Mouse (Mus musculus): ENCODE results near the gene Lemd1. TPM values are rescaled to one million over a fixed set of nuclear protein-coding genes. Genes with fewer than 3 reads are reported as not detected.
"Not testable (repeated sequence)": the region's sequence is repeated elsewhere in the genome, so short reads cannot be mapped to it uniquely, and the experiment has no call there.

Lemd1 gene
- polyA plus RNA-seq, 1 experiment from 2014 or later: 14.3 TPM

- H3K27me3 ChIP-seq: no peaks in the 10 kb centered on the region
- H3K27ac ChIP-seq: no peak overlapping the region
- 30% methylated on average over 15 of the region's 15 CpGs for WGBS
- no peak overlapping the region for H3K9ac ChIP-seq
- no peak for ATAC-seq
- no peaks in the 10 kb centered on the region for H3K36me3 ChIP-seq (ENCODE audit: poor library complexity, severe bottlenecking)
- H3K4me2 ChIP-seq: no peak overlapping the region
- no peak overlapping the region for H3K4me3 ChIP-seq
- H3K9me3 ChIP-seq (replicated peaks): no peaks in the 10 kb centered on the region
- H3K4me1 ChIP-seq: peaks cover 8% of the 10 kb centered on the region
Observed at GRCm38 (mm10) chr1:132153086-132153690, 38.0 kb upstream of the Lemd1 start.

- no peak for ATAC-seq
- Histone ChIP-seq H3K27me3 (0 out of 2 replicates have a peak, but pooled peaks cover under 1% of the 10 kb centered on the region), H3K4me3 (no peak overlapping the region), H3K9ac (no peak overlapping the region), H3K9me3 (replicated peaks) (no peaks in the 10 kb centered on the region), H3K36me3 (ENCODE audit: poor library complexity, severe bottlenecking) (no peaks in the 10 kb centered on the region), H3K4me2 (no peak overlapping the region), H3K27ac (no peak overlapping the region), H3K4me1 (peaks cover 13% of the 10 kb centered on the region)
- 13% methylated on average over 8 of the region's 8 CpGs for WGBS
Observed at GRCm38 (mm10) chr1:132153691-132154090, 37.5 kb upstream of the Lemd1 start.

GRCm38 (mm10) chr1:132155737-132156136 lies 35.5 kb upstream of the Lemd1 start:
- H3K36me3 ChIP-seq (ENCODE audit: poor library complexity, severe bottlenecking): no peaks in the 10 kb centered on the region
- peaks cover 33% of the 10 kb centered on the region for H3K4me1 ChIP-seq
- no peak overlapping the region for H3K27ac ChIP-seq
- no peak overlapping the region for H3K4me2 ChIP-seq
- peak; percentile 34 for ATAC-seq
- 12% methylated on average over 6 of the region's 6 CpGs for WGBS
- H3K4me3 ChIP-seq: no peak overlapping the region
- H3K27me3 ChIP-seq: peaks cover 10% of the 10 kb centered on the region
- no peak overlapping the region for H3K9ac ChIP-seq
- no peaks in the 10 kb centered on the region for H3K9me3 ChIP-seq (replicated peaks)

- Histone ChIP-seq H3K9me3 (replicated peaks) (no peaks in the 10 kb centered on the region), H3K4me3 (no peak overlapping the region), H3K9ac (no peak overlapping the region), H3K4me1 (peaks cover 34% of the 10 kb centered on the region), H3K27me3 (peaks cover 10% of the 10 kb centered on the region), H3K36me3 (ENCODE audit: poor library complexity, severe bottlenecking) (no peaks in the 10 kb centered on the region), H3K27ac (no peak overlapping the region; the same call in 1 of the 2 replicates), H3K4me2 (peak overlapping the region; percentile 41)
- 22% methylated on average over 14 of the region's 14 CpGs for WGBS
- peak; percentile 74 for ATAC-seq
Observed at GRCm38 (mm10) chr1:132157016-132157781, 34.0 kb upstream of the Lemd1 start.

- Histone ChIP-seq H3K27ac (no peak overlapping the region; the same call in 1 of the 2 replicates), H3K36me3 (ENCODE audit: poor library complexity, severe bottlenecking) (no peaks in the 10 kb centered on the region), H3K9me3 (replicated peaks) (no peaks in the 10 kb centered on the region), H3K9ac (no peak overlapping the region), H3K4me2 (peak overlapping the region; percentile 41), H3K4me3 (no peak overlapping the region), H3K27me3 (peaks cover 10% of the 10 kb centered on the region), H3K4me1 (peaks cover 34% of the 10 kb centered on the region)
- 24% methylated on average over 7 of the region's 7 CpGs for WGBS
- ATAC-seq: peak; percentile 35
Observed at GRCm38 (mm10) chr1:132157808-132158207, 33.4 kb upstream of the Lemd1 start.

DNA sequence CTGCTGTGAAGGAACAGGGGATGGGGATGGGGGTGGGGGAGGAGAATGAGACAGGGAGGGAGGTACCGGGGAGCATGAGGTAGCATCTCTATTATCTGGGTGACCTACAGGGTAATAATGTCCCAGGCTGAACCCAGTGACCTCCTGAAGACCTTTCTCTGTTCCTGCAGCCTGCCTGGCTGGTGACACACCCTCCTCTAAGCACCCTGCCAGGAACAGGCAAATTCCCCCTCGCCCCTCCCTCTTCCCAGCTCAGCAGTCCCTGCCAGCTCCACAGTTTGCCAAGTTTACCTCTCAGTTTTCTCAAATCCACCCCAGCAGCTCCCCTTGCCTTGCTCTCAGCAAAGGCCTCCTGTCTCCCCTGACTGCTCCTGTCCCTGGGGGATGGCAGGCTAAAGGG lies 32.5 kb upstream of the Lemd1 start:
- Histone ChIP-seq H3K4me1 (peaks cover 34% of the 10 kb centered on the region), H3K27me3 (peaks cover 14% of the 10 kb centered on the region), H3K9me3 (replicated peaks) (no peaks in the 10 kb centered on the region), H3K9ac (peak overlapping the region; percentile 8; the same call in 1 of the 2 replicates), H3K4me3 (no peak overlapping the region), H3K36me3 (ENCODE audit: poor library complexity, severe bottlenecking) (no peaks in the 10 kb centered on the region), H3K27ac (no peak overlapping the region), H3K4me2 (no peak overlapping the region)
- peak; percentile 7; the same call in 1 of the 2 replicates for ATAC-seq
- WGBS: 23% methylated on average over 2 of the region's 2 CpGs

GRCm38 (mm10) chr1:132159681-132160080 lies 31.6 kb upstream of the Lemd1 start:
- H3K9ac ChIP-seq: no peak overlapping the region; the same call in 1 of the 2 replicates
- H3K4me2 ChIP-seq: no peak overlapping the region
- no peaks in the 10 kb centered on the region for H3K36me3 ChIP-seq (ENCODE audit: poor library complexity, severe bottlenecking)
- 52% methylated on average over 4 of the region's 4 CpGs for WGBS
- peaks cover 14% of the 10 kb centered on the region for H3K27me3 ChIP-seq
- H3K4me1 ChIP-seq: peaks cover 41% of the 10 kb centered on the region
- H3K9me3 ChIP-seq (replicated peaks): no peaks in the 10 kb centered on the region
- no peak for ATAC-seq
- H3K4me3 ChIP-seq: no peak overlapping the region
- no peak overlapping the region for H3K27ac ChIP-seq

DNA sequence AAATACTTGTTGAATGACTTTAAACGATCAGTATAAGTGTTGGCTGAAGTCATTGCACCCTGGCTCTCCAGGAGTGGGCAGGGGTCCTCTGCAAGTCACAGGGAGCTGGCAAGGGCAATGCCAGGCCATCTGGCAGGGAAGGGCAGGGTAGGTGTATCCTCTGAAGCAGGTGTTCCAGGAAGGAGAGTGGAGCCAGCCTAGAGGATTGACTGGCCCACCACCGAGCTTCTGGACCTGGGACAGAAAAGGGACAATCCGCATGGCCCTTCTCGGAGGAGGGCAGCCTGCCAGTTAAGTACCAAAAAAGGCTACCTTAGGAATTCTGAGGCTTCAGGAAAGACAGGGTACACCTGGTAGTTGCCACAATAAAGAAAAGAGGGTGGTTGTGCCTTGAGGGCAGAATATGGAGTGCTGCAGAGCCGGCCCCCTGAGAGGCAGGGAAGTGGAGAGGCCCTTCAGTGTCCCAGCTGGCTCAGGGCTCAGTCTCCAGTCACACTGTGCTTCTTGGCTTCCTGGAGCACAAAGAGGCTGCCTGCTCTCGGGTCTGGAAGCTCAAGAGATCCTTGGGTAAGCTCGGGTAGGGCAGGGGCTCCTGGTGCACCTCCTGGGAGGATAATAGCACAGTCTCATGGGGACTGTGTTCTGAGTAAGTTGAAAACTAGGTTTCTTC lies 29.9 kb upstream of the Lemd1 start:
- no peaks in the 10 kb centered on the region for H3K36me3 ChIP-seq (ENCODE audit: poor library complexity, severe bottlenecking)
- H3K9me3 ChIP-seq (replicated peaks): no peaks in the 10 kb centered on the region
- peaks cover 47% of the 10 kb centered on the region for H3K4me1 ChIP-seq
- H3K4me2 ChIP-seq: no peak overlapping the region
- H3K9ac ChIP-seq: no peak overlapping the region
- no peak for ATAC-seq
- peaks cover 14% of the 10 kb centered on the region for H3K27me3 ChIP-seq
- WGBS: 64% methylated on average over 7 of the region's 7 CpGs
- H3K27ac ChIP-seq: no peak overlapping the region
- H3K4me3 ChIP-seq: no peak overlapping the region

DNA sequence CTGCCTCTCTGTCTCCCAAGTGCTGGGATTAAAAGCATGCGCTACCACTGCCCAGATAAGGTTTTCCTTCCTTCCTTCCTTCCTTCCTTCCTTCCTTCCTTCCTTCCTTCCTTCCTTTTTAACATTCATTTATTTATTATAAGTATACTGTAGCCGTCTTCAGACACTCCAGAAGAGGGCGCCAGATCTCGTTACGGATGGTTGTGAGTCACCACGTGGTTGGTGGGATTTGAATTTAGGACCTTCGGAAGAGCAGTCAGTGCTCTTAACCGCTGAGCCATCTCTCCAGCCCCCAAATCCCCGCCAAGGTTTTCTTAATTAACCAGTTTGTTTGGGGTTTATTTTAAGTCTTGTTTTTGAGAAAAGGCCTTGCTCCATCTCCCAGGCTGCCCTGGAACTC lies 28.6 kb upstream of the Lemd1 start:
- 52% methylated on average over 9 of the region's 9 CpGs for WGBS
- not testable (repeated sequence) for H3K4me3 ChIP-seq; H3K9ac ChIP-seq; H3K9me3 ChIP-seq (replicated peaks); H3K27ac ChIP-seq; H3K36me3 ChIP-seq (ENCODE audit: poor library complexity, severe bottlenecking); ATAC-seq; H3K4me2 ChIP-seq
- Histone ChIP-seq H3K4me1 (peaks cover 46% of the 10 kb centered on the region), H3K27me3 (peaks cover 14% of the 10 kb centered on the region)

DNA sequence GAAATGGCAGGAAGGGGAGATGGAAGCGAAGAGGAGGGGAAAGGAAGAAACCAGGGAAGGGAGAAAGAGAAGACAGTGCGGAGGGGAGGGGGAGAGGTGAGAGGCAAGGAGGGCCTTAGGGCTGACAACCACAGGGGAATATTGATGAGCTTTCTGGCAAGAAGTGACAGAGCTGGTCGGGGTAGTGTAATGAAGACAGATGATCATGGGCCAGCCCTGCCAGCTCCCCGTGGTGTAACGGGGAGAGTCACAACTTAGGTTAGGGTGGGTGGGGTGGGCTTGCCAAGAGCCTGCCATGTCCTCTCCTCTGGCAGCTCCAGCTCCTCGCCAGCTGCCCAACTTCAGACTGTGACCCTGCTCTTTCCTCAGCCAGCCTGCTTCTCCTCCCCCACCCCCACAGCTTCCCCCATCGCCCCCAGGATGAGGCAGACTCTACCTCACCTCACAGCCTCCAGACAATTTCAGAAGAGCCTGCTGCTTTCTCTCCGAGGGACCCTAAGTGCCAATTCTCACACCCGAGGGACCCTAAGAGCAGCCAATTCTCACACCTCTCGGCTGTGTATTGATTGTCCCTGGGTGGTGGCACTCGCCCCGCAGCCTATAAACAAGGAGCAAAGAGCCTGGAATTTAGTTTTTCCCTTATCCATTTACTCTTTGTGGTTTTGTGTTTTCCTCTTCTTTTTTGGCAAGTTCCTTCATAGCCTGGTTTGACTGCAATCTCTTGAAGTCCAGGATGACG lies 26.3 kb upstream of the Lemd1 start:
- peak; percentile 65 for ATAC-seq
- no peak overlapping the region for H3K4me3 ChIP-seq
- no peak overlapping the region for H3K27ac ChIP-seq
- peaks cover 8% of the 10 kb centered on the region; the same call in 1 of the 2 replicates for H3K27me3 ChIP-seq
- no peaks in the 10 kb centered on the region for H3K9me3 ChIP-seq (replicated peaks)
- 47% methylated on average over 10 of the region's 13 CpGs for WGBS
- peaks cover 34% of the 10 kb centered on the region for H3K4me1 ChIP-seq
- no peak overlapping the region for H3K4me2 ChIP-seq
- H3K36me3 ChIP-seq (ENCODE audit: poor library complexity, severe bottlenecking): no peaks in the 10 kb centered on the region
- no peak overlapping the region for H3K9ac ChIP-seq

- peaks cover 14% of the 10 kb centered on the region; the same call in 1 of the 2 replicates for H3K27me3 ChIP-seq
- no peak for ATAC-seq
- WGBS: 58% methylated on average over 3 of the region's 3 CpGs
Observed at GRCm38 (mm10) chr1:132165859-132166258, 25.4 kb upstream of the Lemd1 start.

More at GRCm38 (mm10) chr1:132165859-132166258, 25.4 kb upstream of the Lemd1 start:
- no peak overlapping the region for H3K4me3 ChIP-seq
- H3K4me2 ChIP-seq: no peak overlapping the region
- H3K27ac ChIP-seq: no peak overlapping the region
- H3K36me3 ChIP-seq (ENCODE audit: poor library complexity, severe bottlenecking): no peaks in the 10 kb centered on the region
- no peaks in the 10 kb centered on the region for H3K9me3 ChIP-seq (replicated peaks)
- peaks cover 27% of the 10 kb centered on the region for H3K4me1 ChIP-seq
- no peak overlapping the region for H3K9ac ChIP-seq

Data from forebrain, embryonic 13.5 days (tissue).